Mouse (Mus musculus): ENCODE data around the gene Asxl2.

GRCm38 (mm10) chr12:3453554-3453953, 26.9 kb downstream of the Asxl2 start:
- TF ChIP-seq POLR2A (IDR thresholded peaks at IDR 0.05; ENCODE audit: insufficient read length, low read depth) = no peak
- TF ChIP-seq MYOD1 (IDR thresholded peaks at IDR 0.05; ENCODE audit: control insufficient read depth in 1 of 3, insufficient read length in 2 of 3, low read depth in 2 of 3) = no peak
- no peak for TF ChIP-seq TCF12 (IDR thresholded peaks at IDR 0.05; ENCODE audit: insufficient read depth, poor library complexity, severe bottlenecking)
- no peak for TF ChIP-seq MYOG (IDR thresholded peaks at IDR 0.05; ENCODE audit: control insufficient read depth in 1 of 3, insufficient read depth in 1 of 3, insufficient read length in 2 of 3, low read depth in 2 of 3)
- no peak for TF ChIP-seq USF1 (IDR thresholded peaks at IDR 0.05; ENCODE audit: low read depth)
- TF ChIP-seq CEBPB (IDR thresholded peaks at IDR 0.05; ENCODE audit: insufficient read depth, poor library complexity, severe bottlenecking) = no peak
- TF ChIP-seq REST (IDR thresholded peaks at IDR 0.05; ENCODE audit: insufficient read depth, insufficient read length) = no peak
- TF ChIP-seq SRF (IDR thresholded peaks at IDR 0.05; ENCODE audit: control insufficient read depth, insufficient read length, low read depth) = no peak
- no peak for TF ChIP-seq E2F4 (IDR thresholded peaks at IDR 0.05; ENCODE audit: insufficient read depth)
- no peak for TF ChIP-seq POLR2AphosphoS2 (IDR thresholded peaks at IDR 0.05; ENCODE audit: insufficient read length, low read depth)
